Mouse (Mus musculus) E14TG2a.4 (cell line): ENCODE results near the gene Aes.

Source experiments
- CTCF ChIP-seq: conservative IDR thresholded peaks from 2 replicates; pipeline ENCODE4 v1.5.1; 2014; ENCODE audit warnings: low read length
- NANOG ChIP-seq: IDR thresholded peaks from 2 replicates; pipeline ENCODE4 v1.6.1; 2014; ENCODE audit warnings: borderline replicate concordance, low read length, mixed read lengths
- POU5F1 ChIP-seq: IDR thresholded peaks from 2 replicates; pipeline ENCODE4 v1.6.1; 2014; ENCODE audit warnings: low read length, borderline replicate concordance

DNA sequence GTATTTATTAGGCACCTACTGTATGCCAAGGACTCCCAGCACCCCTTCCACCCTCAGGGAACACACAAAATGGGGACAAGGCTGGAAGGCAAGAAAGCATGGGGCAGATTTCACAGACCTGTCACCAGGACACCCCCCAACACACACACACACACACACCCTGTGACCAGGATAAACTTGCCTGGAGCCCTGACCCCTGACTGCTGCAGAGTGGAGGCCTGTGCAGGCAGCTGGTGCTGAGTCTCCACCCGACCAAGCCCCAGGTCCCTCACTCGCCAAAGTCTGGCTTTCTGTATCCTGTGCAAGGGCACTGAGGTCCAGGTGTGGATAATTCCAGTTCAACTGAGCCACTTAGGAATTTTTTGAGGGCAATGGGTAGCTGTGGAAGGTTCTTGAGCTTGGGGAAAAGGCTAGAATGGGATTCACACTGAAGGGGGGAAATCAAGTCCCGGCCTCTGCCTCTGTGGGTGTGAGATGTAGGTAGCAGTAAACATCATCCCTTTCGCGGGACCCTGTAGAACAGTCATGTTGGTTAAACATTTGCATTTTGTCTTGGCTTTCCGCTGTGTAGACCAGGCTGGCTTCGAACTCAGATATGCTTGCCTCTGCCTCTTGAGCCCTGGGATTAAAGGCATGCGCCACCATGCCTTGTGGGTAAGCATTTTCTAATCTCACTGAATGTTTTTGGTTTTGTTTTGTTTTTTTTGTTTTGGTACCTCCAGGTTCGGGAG, 10.4 kb downstream of the Aes start:
- TF ChIP-seq CTCF (no peak), POU5F1 (no peak), NANOG (no peak)
